Mouse (Mus musculus): ENCODE data around the gene Iah1. TPM values are rescaled to one million over a fixed set of nuclear protein-coding genes. Genes with fewer than 3 reads are reported as not detected.
A peak's percentile ranks its signal among the peaks of the same experiment; 100 is the strongest.

The Iah1 gene
- polyA plus RNA-seq, 1 experiment from 2014 or later = 48.5 TPM

- Histone ChIP-seq H3K27me3 (replicated peaks) (no peaks in the 10 kb centered on the region), H3K27ac (no peak overlapping the region), H3K9ac (no peak overlapping the region), H3K4me1 (peaks cover 9% of the 10 kb centered on the region), H3K9me3 (no peaks in the 10 kb centered on the region), H3K4me2 (no peak overlapping the region), H3K4me3 (replicated peaks) (no peak overlapping the region), H3K36me3 (peaks cover 26% of the 10 kb centered on the region)
- no peak for ATAC-seq (ENCODE audit: insufficient read depth, low FRiP score, low read depth)
- 76% methylated on average over 6 of the region's 6 CpGs for WGBS
Measured at GRCm38 (mm10) chr12:21289651-21290050, 26.5 kb upstream of the Iah1 start.

- Histone ChIP-seq H3K4me2 (no peak overlapping the region), H3K4me3 (replicated peaks) (no peak overlapping the region), H3K9ac (no peak overlapping the region), H3K36me3 (peaks cover 54% of the 10 kb centered on the region), H3K27ac (no peak overlapping the region), H3K27me3 (replicated peaks) (no peaks in the 10 kb centered on the region), H3K4me1 (no peaks in the 10 kb centered on the region), H3K9me3 (no peaks in the 10 kb centered on the region)
- ATAC-seq (ENCODE audit: insufficient read depth, low FRiP score, low read depth) = no peak
- WGBS = 97% methylated on average over 11 of the region's 11 CpGs
Measured at GRCm38 (mm10) chr12:21298856-21299255, 17.3 kb upstream of the Iah1 start.

- ATAC-seq (ENCODE audit: insufficient read depth, low FRiP score, low read depth) = no peak
- H3K4me2 ChIP-seq = no peak overlapping the region
- no peak overlapping the region for H3K27ac ChIP-seq
- no peak overlapping the region for H3K4me3 ChIP-seq (replicated peaks)
- 80% methylated on average over 7 of the region's 7 CpGs for WGBS
- peaks cover 49% of the 10 kb centered on the region for H3K36me3 ChIP-seq
- no peaks in the 10 kb centered on the region for H3K4me1 ChIP-seq
- H3K9ac ChIP-seq = no peak overlapping the region
- H3K27me3 ChIP-seq (replicated peaks) = no peaks in the 10 kb centered on the region
- H3K9me3 ChIP-seq = no peaks in the 10 kb centered on the region
Measured at GRCm38 (mm10) chr12:21301324-21301723, 14.9 kb upstream of the Iah1 start.

- Histone ChIP-seq H3K4me3 (replicated peaks) (no peak overlapping the region), H3K4me1 (no peaks in the 10 kb centered on the region), H3K36me3 (peaks cover 49% of the 10 kb centered on the region), H3K9ac (no peak overlapping the region), H3K27ac (peak overlapping the region; percentile 28; the same call in 1 of the 2 replicates), H3K4me2 (no peak overlapping the region), H3K9me3 (no peaks in the 10 kb centered on the region), H3K27me3 (replicated peaks) (no peaks in the 10 kb centered on the region)
- 37% methylated on average over 8 of the region's 8 CpGs for WGBS
- peak; percentile 67; the same call in 1 of the 2 replicates for ATAC-seq (ENCODE audit: insufficient read depth, low FRiP score, low read depth)
Measured at GRCm38 (mm10) chr12:21301932-21302331, 14.3 kb upstream of the Iah1 start.

GRCm38 (mm10) chr12:21302361-21302783 lies 13.8 kb upstream of the Iah1 start:
- ATAC-seq (ENCODE audit: insufficient read depth, low FRiP score, low read depth) = no peak
- Histone ChIP-seq H3K4me2 (no peak overlapping the region), H3K36me3 (peaks cover 48% of the 10 kb centered on the region), H3K4me3 (replicated peaks) (no peak overlapping the region), H3K27ac (0 out of 2 replicates have a peak overlapping the region, but pooled peaks have one; percentile 28), H3K9me3 (no peaks in the 10 kb centered on the region), H3K4me1 (no peaks in the 10 kb centered on the region), H3K9ac (no peak overlapping the region), H3K27me3 (replicated peaks) (no peaks in the 10 kb centered on the region)
- WGBS = 42% methylated on average over 5 of the region's 5 CpGs

GRCm38 (mm10) chr12:21305741-21306140 lies 10.4 kb upstream of the Iah1 start:
- H3K4me2 ChIP-seq = no peak overlapping the region
- no peak for ATAC-seq (ENCODE audit: insufficient read depth, low FRiP score, low read depth)

GRCm38 (mm10) chr12:21306721-21307120 lies 9.5 kb upstream of the Iah1 start:
- no peak overlapping the region for H3K9ac ChIP-seq
- H3K27me3 ChIP-seq (replicated peaks) = no peaks in the 10 kb centered on the region
- peaks cover 59% of the 10 kb centered on the region for H3K36me3 ChIP-seq
- H3K9me3 ChIP-seq = no peaks in the 10 kb centered on the region
- 81% methylated on average over 4 of the region's 4 CpGs for WGBS
- H3K27ac ChIP-seq = no peak overlapping the region
- no peak overlapping the region for H3K4me2 ChIP-seq
- no peak for ATAC-seq (ENCODE audit: insufficient read depth, low FRiP score, low read depth)
- H3K4me3 ChIP-seq (replicated peaks) = no peak overlapping the region
- H3K4me1 ChIP-seq = no peaks in the 10 kb centered on the region

More at GRCm38 (mm10) chr12:21305741-21306140, 10.4 kb upstream of the Iah1 start:
- 79% methylated on average over 4 of the region's 4 CpGs for WGBS
- no peak overlapping the region for H3K9ac ChIP-seq
- no peaks in the 10 kb centered on the region for H3K9me3 ChIP-seq
- H3K27me3 ChIP-seq (replicated peaks) = no peaks in the 10 kb centered on the region
- H3K36me3 ChIP-seq = peaks cover 53% of the 10 kb centered on the region
- H3K4me3 ChIP-seq (replicated peaks) = no peak overlapping the region
- no peak overlapping the region for H3K27ac ChIP-seq
- no peaks in the 10 kb centered on the region for H3K4me1 ChIP-seq

- H3K4me1 ChIP-seq = 0 out of 2 replicates have a peak, but pooled peaks cover 4% of the 10 kb centered on the region
- H3K9ac ChIP-seq = no peak overlapping the region
- peaks cover 45% of the 10 kb centered on the region for H3K36me3 ChIP-seq
- no peak overlapping the region for H3K4me2 ChIP-seq
- H3K4me3 ChIP-seq (replicated peaks) = no peak overlapping the region
- H3K27me3 ChIP-seq (replicated peaks) = no peaks in the 10 kb centered on the region
- no peak overlapping the region for H3K27ac ChIP-seq
- no peak for ATAC-seq (ENCODE audit: insufficient read depth, low FRiP score, low read depth)
- no peaks in the 10 kb centered on the region for H3K9me3 ChIP-seq
- WGBS = 87% methylated on average over 5 of the region's 5 CpGs
Measured at GRCm38 (mm10) chr12:21312201-21312600, 4.0 kb upstream of the Iah1 start.

GRCm38 (mm10) chr12:21316869-21317265 lies 678 bp downstream of the Iah1 start:
- no peak overlapping the region for H3K9ac ChIP-seq
- no peaks in the 10 kb centered on the region for H3K27me3 ChIP-seq (replicated peaks)
- peak overlapping the region; percentile 76 for H3K4me2 ChIP-seq
- H3K36me3 ChIP-seq = peaks cover 19% of the 10 kb centered on the region
- H3K4me1 ChIP-seq = 0 out of 2 replicates have a peak, but pooled peaks cover 5% of the 10 kb centered on the region
- H3K9me3 ChIP-seq = no peaks in the 10 kb centered on the region
- 35% methylated on average over 7 of the region's 7 CpGs for WGBS
- H3K27ac ChIP-seq = no peak overlapping the region; the same call in 1 of the 2 replicates
- peak overlapping the region; percentile 73 for H3K4me3 ChIP-seq (replicated peaks)
- no peak for ATAC-seq (ENCODE audit: insufficient read depth, low FRiP score, low read depth)

- Histone ChIP-seq H3K4me1 (0 out of 2 replicates have a peak, but pooled peaks cover 5% of the 10 kb centered on the region), H3K9me3 (no peaks in the 10 kb centered on the region), H3K27ac (no peak overlapping the region), H3K36me3 (peaks cover 9% of the 10 kb centered on the region), H3K27me3 (replicated peaks) (no peaks in the 10 kb centered on the region), H3K4me2 (no peak overlapping the region), H3K4me3 (replicated peaks) (no peak overlapping the region), H3K9ac (no peak overlapping the region)
- 84% methylated on average over 12 of the region's 12 CpGs for WGBS
- ATAC-seq (ENCODE audit: insufficient read depth, low FRiP score, low read depth) = no peak
Measured at GRCm38 (mm10) chr12:21318143-21318895, 2.1 kb downstream of the Iah1 start.

GRCm38 (mm10) chr12:21320317-21320716 lies 4.1 kb downstream of the Iah1 start:
- 89% methylated on average over 4 of the region's 4 CpGs for WGBS
- Histone ChIP-seq H3K4me2 (no peak overlapping the region), H3K27ac (no peak overlapping the region), H3K27me3 (replicated peaks) (no peaks in the 10 kb centered on the region), H3K4me3 (replicated peaks) (no peak overlapping the region), H3K9me3 (no peaks in the 10 kb centered on the region), H3K9ac (no peak overlapping the region), H3K36me3 (peaks cover 10% of the 10 kb centered on the region), H3K4me1 (0 out of 2 replicates have a peak, but pooled peaks cover 5% of the 10 kb centered on the region)
- ATAC-seq (ENCODE audit: insufficient read depth, low FRiP score, low read depth) = no peak

GRCm38 (mm10) chr12:21321170-21321569 lies 5.0 kb downstream of the Iah1 start:
- Histone ChIP-seq H3K4me3 (replicated peaks) (no peak overlapping the region), H3K9me3 (no peaks in the 10 kb centered on the region), H3K4me1 (0 out of 2 replicates have a peak, but pooled peaks cover 5% of the 10 kb centered on the region), H3K36me3 (peaks cover 13% of the 10 kb centered on the region), H3K27me3 (replicated peaks) (no peaks in the 10 kb centered on the region), H3K9ac (no peak overlapping the region), H3K4me2 (no peak overlapping the region), H3K27ac (no peak overlapping the region)
- 80% methylated on average over 9 of the region's 9 CpGs for WGBS
- ATAC-seq (ENCODE audit: insufficient read depth, low FRiP score, low read depth) = no peak

All from stomach, embryonic 15.5 days (tissue).